Mouse (Mus musculus) ES-Bruce4 (cell line): ENCODE data around the gene Nfkbie. TPM values are rescaled to one million over a fixed set of nuclear protein-coding genes. Genes with fewer than 3 reads are reported as not detected.

Experiments
- H3K27ac ChIP-seq: 2 replicates; pipeline ENCODE4 v1.5.1; 2012; ENCODE audit warnings: low read length, inconsistent platforms; ENCODE audit not compliant: insufficient read depth
- H3K27me3 ChIP-seq: 2 replicates; pipeline ENCODE4 v1.6.1; 2012; ENCODE audit warnings: mild to moderate bottlenecking, low read length, inconsistent platforms; ENCODE audit not compliant: control insufficient read depth, poor library complexity, insufficient read depth, severe bottlenecking
- H3K36me3 ChIP-seq: 2 replicates; pipeline ENCODE4 v1.6.1; 2012; ENCODE audit warnings: inconsistent platforms, mild to moderate bottlenecking, low read length, moderate library complexity; ENCODE audit not compliant: control insufficient read depth, poor library complexity, insufficient read depth, severe bottlenecking
- H3K4me1 ChIP-seq: one replicate; pipeline ENCODE4 v1.8.1; 2011; ENCODE audit warnings: low read length; ENCODE audit not compliant: control insufficient read depth, insufficient read depth
- H3K4me3 ChIP-seq: 2 replicates; pipeline ENCODE4 v1.5.1; 2011; ENCODE audit warnings: low read depth, mild to moderate bottlenecking, low read length
- H3K9ac ChIP-seq: 2 replicates; pipeline ENCODE4 v1.6.1; 2012; ENCODE audit warnings: low read depth, mild to moderate bottlenecking, inconsistent platforms; ENCODE audit not compliant: poor library complexity, severe bottlenecking
- H3K9me3 ChIP-seq: replicated peaks from 2 replicates; pipeline ENCODE4 v1.6.1; 2012; ENCODE audit warnings: mild to moderate bottlenecking, low read length, inconsistent platforms; ENCODE audit not compliant: control insufficient read depth, poor library complexity, insufficient read depth, severe bottlenecking
- CTCF ChIP-seq: IDR thresholded peaks from one replicate; pipeline ENCODE4 v1.8.1; 2011; ENCODE audit warnings: low read depth, low read length
- EP300 ChIP-seq: IDR thresholded peaks from 2 replicates; pipeline ENCODE4 v1.6.1; 2011; ENCODE audit warnings: low read depth, low read length; ENCODE audit not compliant: insufficient read depth
- POLR2A ChIP-seq: IDR thresholded peaks from one replicate; pipeline ENCODE4 v1.8.1; 2011; ENCODE audit warnings: low read length; ENCODE audit not compliant: insufficient read depth
- polyA plus RNA-seq: library from polyadenylated mRNA; stranded (reverse); fragments of >200 nt; gene quantifications from 2 replicates; pipeline ENCODE4 v1.2.4, GENCODE M21; 2011; ENCODE audit warnings: low read depth; ENCODE audit not compliant: missing spikeins, insufficient read depth, insufficient read length

The Nfkbie gene
- polyA plus RNA-seq, 1 experiment: 2.7 TPM

DNA sequence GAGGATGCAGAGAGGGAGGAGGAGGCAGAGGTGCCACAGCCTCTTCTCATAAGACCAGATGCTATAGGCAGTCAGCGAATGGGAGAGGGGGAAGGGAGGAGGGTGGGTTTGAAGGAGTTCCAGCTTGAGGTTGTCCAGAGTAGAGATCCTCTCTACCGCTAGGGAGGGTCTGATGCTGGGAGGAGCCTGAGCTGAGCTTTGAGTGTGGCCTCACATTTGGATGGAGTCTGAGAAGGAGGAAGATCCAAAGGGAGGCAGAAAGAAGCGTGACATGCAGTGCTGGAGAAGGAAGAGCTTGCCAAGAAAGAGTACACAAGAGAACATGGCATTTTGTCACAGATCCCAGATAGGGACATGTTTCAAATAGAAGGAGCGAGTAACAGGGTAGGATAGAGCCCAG, 17.1 kb upstream of the Nfkbie start:
- H3K27me3 ChIP-seq: no peaks in the 10 kb centered on the region
- no peaks in the 10 kb centered on the region for H3K36me3 ChIP-seq
- TF ChIP-seq POLR2A (no peak), EP300 (no peak), CTCF (no peak)
- H3K9ac ChIP-seq: no peak overlapping the region
- H3K4me3 ChIP-seq: no peak overlapping the region
- H3K9me3 ChIP-seq: no peaks in the 10 kb centered on the region
- no peak overlapping the region for H3K27ac ChIP-seq
- H3K4me1 ChIP-seq: no peaks in the 10 kb centered on the region

GRCm38 (mm10) chr17:45539664-45540063, 15.8 kb upstream of the Nfkbie start:
- H3K9ac ChIP-seq: no peak overlapping the region
- peaks cover 3% of the 10 kb centered on the region for H3K4me1 ChIP-seq
- peak overlapping the region; percentile 34 for H3K4me3 ChIP-seq
- TF ChIP-seq EP300 (no peak), CTCF (no peak), POLR2A (no peak)
- H3K27me3 ChIP-seq: no peaks in the 10 kb centered on the region
- no peaks in the 10 kb centered on the region for H3K36me3 ChIP-seq
- H3K27ac ChIP-seq: no peak overlapping the region
- no peaks in the 10 kb centered on the region for H3K9me3 ChIP-seq

DNA sequence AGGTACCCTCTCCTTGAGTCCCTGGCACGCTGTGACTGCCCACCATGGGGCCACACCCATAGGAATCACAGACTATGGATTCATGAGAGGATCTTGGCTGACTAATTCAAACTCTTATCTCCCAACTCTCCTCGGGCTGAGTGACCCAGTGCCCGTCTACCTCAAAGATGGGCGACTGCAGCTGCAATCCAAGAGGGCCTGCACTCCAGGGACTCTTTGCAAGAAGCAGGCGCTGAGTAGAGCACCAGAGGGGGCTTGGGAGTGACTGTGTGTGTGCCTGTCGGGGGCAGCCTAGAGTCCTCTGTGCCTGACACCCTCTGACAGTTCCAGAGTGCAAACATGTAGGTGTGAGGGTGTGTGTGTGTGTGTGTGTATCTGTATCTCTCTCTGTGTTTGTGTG, 13.4 kb upstream of the Nfkbie start:
- H3K4me1 ChIP-seq: peaks cover 3% of the 10 kb centered on the region
- H3K9ac ChIP-seq: no peak overlapping the region
- TF ChIP-seq EP300 (no peak), POLR2A (no peak), CTCF (no peak)
- no peaks in the 10 kb centered on the region for H3K9me3 ChIP-seq
- no peaks in the 10 kb centered on the region for H3K27me3 ChIP-seq
- no peak overlapping the region for H3K27ac ChIP-seq
- no peaks in the 10 kb centered on the region for H3K36me3 ChIP-seq
- no peak overlapping the region for H3K4me3 ChIP-seq

GRCm38 (mm10) chr17:45542705-45543104, 12.8 kb upstream of the Nfkbie start:
- no peak overlapping the region for H3K4me3 ChIP-seq
- H3K27ac ChIP-seq: no peak overlapping the region
- H3K9ac ChIP-seq: no peak overlapping the region
- H3K36me3 ChIP-seq: no peaks in the 10 kb centered on the region
- H3K4me1 ChIP-seq: peaks cover 3% of the 10 kb centered on the region
- no peaks in the 10 kb centered on the region for H3K27me3 ChIP-seq
- TF ChIP-seq CTCF: no peak
- H3K9me3 ChIP-seq: no peaks in the 10 kb centered on the region

- Histone ChIP-seq H3K4me1 (peaks cover 3% of the 10 kb centered on the region), H3K27me3 (no peaks in the 10 kb centered on the region), H3K36me3 (no peaks in the 10 kb centered on the region), H3K9ac (no peak overlapping the region), H3K27ac (no peak overlapping the region), H3K4me3 (no peak overlapping the region), H3K9me3 (no peaks in the 10 kb centered on the region)
- no peak for TF ChIP-seq CTCF
- no peak for TF ChIP-seq EP300
- TF ChIP-seq POLR2A: no peak
Observed at GRCm38 (mm10) chr17:45543115-45543514, 12.4 kb upstream of the Nfkbie start.

DNA sequence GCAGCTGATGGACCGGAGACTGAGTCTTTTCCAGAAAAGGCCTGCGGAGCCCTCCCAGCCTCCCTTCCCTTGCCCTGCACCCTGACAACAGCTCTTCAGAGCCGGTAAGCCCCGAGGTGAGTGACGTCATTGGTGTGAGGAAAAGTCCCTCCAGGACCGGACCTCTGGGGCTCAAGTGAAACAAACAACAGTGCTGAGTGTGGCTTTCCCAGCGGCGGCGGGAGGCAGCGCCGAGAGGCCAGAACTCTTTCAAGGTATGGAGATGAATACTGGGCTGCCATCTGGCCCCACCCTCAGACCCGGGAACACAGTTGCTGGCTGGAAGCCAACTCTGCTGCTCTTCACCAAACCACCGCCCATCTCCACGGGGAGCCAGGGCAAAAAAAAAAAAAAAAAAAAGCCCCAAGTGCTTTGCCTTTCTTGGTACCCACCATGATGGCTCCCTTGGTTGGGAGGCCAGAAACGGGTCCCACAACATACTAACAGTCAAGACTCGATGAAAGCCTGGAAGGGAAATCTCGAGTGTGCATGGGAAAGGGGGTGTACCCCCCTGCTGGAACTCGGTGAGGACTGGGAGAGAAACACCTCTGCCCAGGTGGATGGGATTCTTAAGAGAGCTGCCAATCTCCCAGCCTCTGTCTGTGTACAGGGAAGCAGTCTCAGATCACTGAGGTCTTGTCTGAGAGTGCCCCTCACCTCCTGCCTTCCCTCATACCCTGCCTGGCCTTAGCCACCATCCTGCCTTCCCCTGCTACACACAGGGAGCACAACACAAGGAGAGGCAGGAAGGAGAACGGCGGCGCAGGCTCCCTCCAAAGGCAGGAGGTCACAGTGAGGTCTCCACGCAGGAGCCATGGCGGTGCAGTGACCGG, 11.3 kb upstream of the Nfkbie start:
- Histone ChIP-seq H3K9me3 (no peaks in the 10 kb centered on the region), H3K4me1 (peaks cover 3% of the 10 kb centered on the region), H3K27me3 (no peaks in the 10 kb centered on the region), H3K36me3 (no peaks in the 10 kb centered on the region), H3K4me3 (peak overlapping the region; percentile 36), H3K27ac (peak overlapping the region; percentile 14; the same call in 1 of the 2 replicates), H3K9ac (peak overlapping the region; percentile 18)
- TF ChIP-seq POLR2A (no peak), CTCF (no peak), EP300 (no peak)

GRCm38 (mm10) chr17:45544873-45545277, 10.6 kb upstream of the Nfkbie start:
- peak overlapping the region; percentile 36 for H3K4me3 ChIP-seq
- H3K9me3 ChIP-seq: no peaks in the 10 kb centered on the region
- H3K27me3 ChIP-seq: no peaks in the 10 kb centered on the region
- peak overlapping the region; percentile 18 for H3K9ac ChIP-seq
- no peaks in the 10 kb centered on the region for H3K36me3 ChIP-seq
- no peak overlapping the region for H3K27ac ChIP-seq
- no peak for TF ChIP-seq EP300
- H3K4me1 ChIP-seq: peaks cover 3% of the 10 kb centered on the region
